Mouse (Mus musculus): ENCODE results near the gene Aldh3a1.

Gene Aldh3a1

DNA sequence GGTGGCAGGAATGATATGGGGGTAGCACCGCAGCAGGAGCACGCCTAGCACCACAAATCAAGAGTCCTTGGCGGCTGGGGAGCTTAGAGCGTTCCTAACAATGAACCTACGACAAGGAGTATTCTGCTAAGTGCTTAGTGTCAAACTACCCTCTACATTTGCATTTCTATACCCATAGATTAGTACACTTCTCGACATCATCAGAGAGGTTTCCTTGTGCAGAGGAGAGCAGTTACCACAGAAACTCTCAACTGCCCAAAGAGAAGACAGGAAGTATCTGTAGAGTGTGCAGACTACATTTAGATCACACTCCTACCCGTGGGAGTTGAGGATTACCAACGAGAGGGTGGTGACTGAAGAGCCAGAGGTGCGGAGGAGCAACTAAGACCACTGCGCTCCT, 44.4 kb downstream of the Aldh3a1 start:
- DNase-seq, result no peak

DNA sequence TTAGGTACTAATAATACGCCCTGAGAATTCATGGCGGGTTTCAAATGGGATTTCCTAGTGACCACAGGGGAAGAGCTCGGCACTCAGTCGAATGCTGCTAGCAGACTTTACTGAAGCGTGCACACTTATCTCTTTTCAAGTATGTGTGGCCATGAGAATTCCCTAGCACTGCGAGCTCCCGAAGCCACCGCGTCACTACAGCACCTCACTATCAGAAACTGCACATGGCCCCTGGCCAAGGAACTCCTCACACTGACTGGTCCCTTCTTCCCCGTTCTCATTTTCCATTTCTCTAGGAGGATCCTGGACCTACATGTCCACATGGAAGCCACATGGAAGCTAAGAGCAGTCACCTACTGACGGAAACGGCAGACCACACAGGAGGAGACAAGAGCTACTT, 45.5 kb downstream of the Aldh3a1 start:
- no peak for DNase-seq

DNA sequence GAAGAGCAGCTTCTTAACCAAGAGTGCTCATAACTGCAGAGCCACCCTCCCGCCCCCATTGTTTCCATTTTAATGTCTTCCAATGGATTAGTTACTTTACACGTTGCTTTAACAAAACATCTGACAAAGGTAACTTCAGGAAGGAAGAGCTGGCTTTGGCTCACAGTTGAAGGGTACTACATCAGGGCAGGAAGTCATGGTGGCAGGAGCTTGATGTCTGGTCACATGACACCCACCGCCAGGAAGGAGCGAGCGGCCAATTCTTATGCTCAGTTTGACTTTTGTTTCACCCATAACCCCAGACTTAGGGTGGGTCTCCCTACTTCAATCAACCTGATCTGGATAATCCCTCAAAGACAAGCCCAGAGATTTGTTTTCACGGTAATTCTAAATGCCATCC, 51.8 kb downstream of the Aldh3a1 start:
- no peak for DNase-seq

DNA sequence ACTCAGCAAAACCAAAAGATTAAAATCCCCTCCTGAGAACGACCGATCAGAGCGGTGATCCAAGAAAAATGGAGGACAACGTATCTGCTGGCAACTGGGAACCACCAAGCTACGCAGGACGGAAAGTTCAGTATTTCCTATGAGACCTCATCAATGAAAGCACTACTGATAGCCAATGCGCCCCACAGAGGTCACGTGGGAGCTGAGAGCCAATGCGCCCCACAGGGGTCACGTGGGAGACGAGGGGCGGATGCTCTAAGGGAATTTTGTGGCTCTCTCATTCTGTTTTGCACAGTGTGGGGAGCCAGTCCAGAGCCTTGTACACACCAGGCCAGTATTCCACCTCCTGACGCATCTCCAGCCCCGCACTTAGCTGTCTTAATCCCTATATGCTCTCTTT, 55.2 kb downstream of the Aldh3a1 start:
- no peak for DNase-seq

DNA sequence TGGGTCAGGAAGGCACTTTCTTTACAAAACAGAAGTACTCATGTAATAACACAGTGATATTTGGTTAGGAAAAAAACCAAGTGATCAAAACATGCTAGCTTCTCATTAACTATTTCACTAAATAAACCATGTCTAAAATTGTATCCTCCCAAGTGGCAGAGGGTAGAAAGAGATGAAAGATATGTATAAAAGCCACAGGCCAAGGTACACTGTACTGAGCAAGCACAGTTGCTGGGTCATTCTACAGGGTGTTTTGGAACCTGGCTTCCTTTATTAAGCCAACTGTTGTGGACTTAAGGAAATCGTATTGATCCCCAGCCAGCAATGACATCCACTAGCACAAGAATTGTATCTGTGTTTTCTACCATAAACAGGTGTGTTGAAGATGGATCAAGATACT, 56.5 kb downstream of the Aldh3a1 start:
- DNase-seq, result no peak

DNA sequence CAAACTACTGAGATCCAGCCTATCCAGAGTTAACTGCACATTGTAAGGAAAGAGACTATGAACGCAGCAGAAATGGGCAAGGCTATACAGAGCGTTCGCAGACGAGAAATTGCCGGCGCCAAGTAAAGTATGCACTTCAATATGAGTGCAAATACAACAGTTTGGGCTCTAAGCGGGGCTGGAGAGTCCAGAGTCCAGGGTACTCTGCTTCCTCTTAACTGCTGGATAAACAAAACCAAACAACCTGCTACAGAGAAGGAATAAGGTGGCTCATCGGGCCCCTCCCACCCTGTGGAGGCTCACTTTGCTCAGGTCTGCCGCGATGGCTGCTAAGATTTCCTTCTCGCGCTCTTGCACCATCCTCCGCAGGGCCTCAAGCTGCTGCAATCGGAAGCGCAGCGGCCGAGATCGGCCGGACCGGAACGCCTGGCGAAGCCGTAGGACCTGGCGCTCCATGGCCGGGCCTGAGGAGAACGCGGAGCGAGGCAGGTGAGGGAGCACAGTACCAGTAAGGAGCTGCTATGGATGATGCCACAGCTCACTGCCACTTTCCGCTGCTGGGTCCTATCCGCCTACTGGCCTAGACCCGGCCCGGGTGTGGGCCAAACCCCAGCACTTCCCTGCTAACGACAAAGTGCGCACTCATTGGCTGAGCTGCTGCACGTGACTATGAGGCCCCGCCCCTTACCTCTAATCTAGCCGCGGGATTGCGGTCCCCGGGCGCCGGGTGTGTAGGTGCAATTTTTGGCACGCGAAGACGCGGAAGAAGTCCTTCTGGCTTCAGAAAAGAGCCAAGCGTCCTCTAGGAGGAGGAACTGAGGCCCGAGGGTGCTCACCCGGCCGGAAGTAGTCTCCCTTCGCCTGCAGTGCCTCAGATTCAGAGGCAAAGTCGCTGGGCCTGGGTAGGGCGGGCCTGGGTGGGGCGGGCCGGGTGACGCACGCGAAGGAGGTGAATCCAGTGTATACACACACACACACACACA, 59.5 kb downstream of the Aldh3a1 start, which contains the start of gene Aldh3a2:
Gene Aldh3a2 (minus strand): TSS at position 914 of the 983 bp plus-strand sequence.
- peak; percentile 98 for DNase-seq
